Mouse (Mus musculus): ENCODE measurements at regions not wholly inside any gene's neighbourhood (a gene's known extent, or its start where the extent isn't known, plus 50 kb on each side); places are given as distances from the start of the nearest gene placed in this dataset.

- in situ Hi-C loops (cut with MboI, MseI), result no loop called here
These were observed 107.0 kb upstream of the Pdzrn3 start for GRCm38 (mm10) chr6:101484526-101485287.

GRCm38 (mm10) chr6:101482635-101483465 lies 105.2 kb upstream of the Pdzrn3 start:
- in situ Hi-C loops (cut with MboI, MseI), result no loop called here

- in situ Hi-C loops (cut with MboI, MseI), result no loop called here
These were observed 96.3 kb upstream of the Pdzrn3 start for GRCm38 (mm10) chr6:101473956-101474355.

GRCm38 (mm10) chr6:101473257-101473925 lies 95.7 kb upstream of the Pdzrn3 start:
- in situ Hi-C loops (cut with MboI, MseI), result no loop called here

- in situ Hi-C loops (cut with MboI, MseI), result no loop called here
These were observed 87.2 kb upstream of the Pdzrn3 start for GRCm38 (mm10) chr6:101464910-101465309.

GRCm38 (mm10) chr6:101463812-101464320 lies 86.2 kb upstream of the Pdzrn3 start:
- in situ Hi-C loops (cut with MboI, MseI), result no loop called here

- in situ Hi-C loops (cut with MboI, MseI), result no loop called here
These were observed 69.0 kb upstream of the Pdzrn3 start for GRCm38 (mm10) chr6:101446720-101447119.

- in situ Hi-C loops (cut with MboI, MseI), result no loop called here
These were observed 68.6 kb upstream of the Pdzrn3 start for GRCm38 (mm10) chr6:101446316-101446715.

GRCm38 (mm10) chr6:101432769-101433168 lies 55.1 kb upstream of the Pdzrn3 start:
- in situ Hi-C loops (cut with MboI, MseI), result no loop called here

GRCm38 (mm10) chr6:101429634-101430033 lies 51.9 kb upstream of the Pdzrn3 start:
- in situ Hi-C loops (cut with MboI, MseI), result no loop called here
